Mouse (Mus musculus) olfactory bulb, adult 2 months (tissue): ENCODE data around the gene Fam131b. TPM values are rescaled to one million over a fixed set of nuclear protein-coding genes. Genes with fewer than 3 reads are reported as not detected.

Experiments used
- H3K27ac ChIP-seq: fragments of 200-500 bp; 2 replicates; pipeline ENCODE4 v1.5.1; 2012; ENCODE audit warnings: low read depth, low read length; ENCODE audit not compliant: insufficient read depth
- H3K4me1 ChIP-seq: fragments of 200-500 bp; 2 replicates; pipeline ENCODE4 v1.6.1; 2012; ENCODE audit warnings: low read length; ENCODE audit not compliant: control insufficient read depth, insufficient read depth
- H3K4me3 ChIP-seq: fragments of 200-500 bp; 2 replicates; pipeline ENCODE4 v1.5.1; 2012; ENCODE audit warnings: mild to moderate bottlenecking, low read depth, low read length, moderate library complexity; ENCODE audit not compliant: insufficient read depth
- CTCF ChIP-seq: fragments of 200-500 bp; IDR thresholded peaks from 2 replicates; pipeline ENCODE4 v1.5.1; 2012; ENCODE audit warnings: low read depth, mild to moderate bottlenecking, low read length, moderate library complexity; ENCODE audit not compliant: insufficient read depth
- POLR2A ChIP-seq: fragments of 200-500 bp; IDR thresholded peaks from 2 replicates; pipeline ENCODE4 v1.6.1; 2012; ENCODE audit warnings: mild to moderate bottlenecking, low read depth, low read length, moderate library complexity; ENCODE audit not compliant: insufficient read depth
- WGBS: fragments of 180-500 bp; shearing (Covaris S2); methylation state at CpG from one replicate; pipeline ENCODE4 v1.1.7; 2018; 5-methylcytosine and 5-hydroxymethylcytosine counted together
- polyA plus RNA-seq: library from polyadenylated mRNA; stranded (reverse); fragments of >200 nt; gene quantifications from 2 replicates; pipeline ENCODE4 v1.2.4, GENCODE M21; 2012; ENCODE audit warnings: low replicate concordance; ENCODE audit not compliant: missing spikeins, insufficient read depth, insufficient read length

The Fam131b gene
- polyA plus RNA-seq, 1 experiment, result not detected

- H3K4me1 ChIP-seq, result peaks cover 12% of the 10 kb centered on the region
- H3K4me3 ChIP-seq, result peak overlapping the region; percentile 85
- under 1% methylated on average over 27 of the region's 28 CpGs for WGBS
- peak overlapping the region; percentile 96 for H3K27ac ChIP-seq
- TF ChIP-seq POLR2A, result 0 out of 2 replicates have a peak, but pooled peaks have one; percentile 43
- no peak for TF ChIP-seq CTCF
Measured at GRCm38 (mm10) chr6:42323371-42324066, 924 bp downstream of the Fam131b start.

GRCm38 (mm10) chr6:42318293-42318692 is 6.2 kb downstream of the Fam131b start:
- TF ChIP-seq POLR2A, result no peak
- TF ChIP-seq CTCF, result no peak
- H3K4me1 ChIP-seq, result peaks cover 24% of the 10 kb centered on the region
- WGBS, result 76% methylated on average over 4 of the region's 4 CpGs
- H3K27ac ChIP-seq, result no peak overlapping the region
- no peak overlapping the region for H3K4me3 ChIP-seq

GRCm38 (mm10) chr6:42310427-42311053 is 13.9 kb downstream of the Fam131b start:
- TF ChIP-seq POLR2A (no peak), CTCF (no peak)
- 95% methylated on average over 2 of the region's 2 CpGs for WGBS
- no peak overlapping the region for H3K4me3 ChIP-seq
- no peaks in the 10 kb centered on the region for H3K4me1 ChIP-seq
- H3K27ac ChIP-seq, result no peak overlapping the region

GRCm38 (mm10) chr6:42309816-42310378 is 14.5 kb downstream of the Fam131b start:
- Histone ChIP-seq H3K27ac (no peak overlapping the region), H3K4me1 (no peaks in the 10 kb centered on the region), H3K4me3 (no peak overlapping the region)
- WGBS, result 54% methylated on average over 8 of the region's 8 CpGs
- TF ChIP-seq CTCF, result no peak
- no peak for TF ChIP-seq POLR2A

- TF ChIP-seq POLR2A (no peak), CTCF (no peak)
Measured at GRCm38 (mm10) chr6:42299362-42299761, 25.1 kb downstream of the Fam131b start.

GRCm38 (mm10) chr6:42295549-42296094 is 28.8 kb downstream of the Fam131b start:
- Histone ChIP-seq H3K4me3 (no peak overlapping the region), H3K4me1 (peaks cover 4% of the 10 kb centered on the region; the same call in 1 of the 2 replicates), H3K27ac (no peak overlapping the region)
- no peak for TF ChIP-seq POLR2A
- no peak for TF ChIP-seq CTCF
- WGBS, result 56% methylated on average over 3 of the region's 3 CpGs

More at GRCm38 (mm10) chr6:42299362-42299761, 25.1 kb downstream of the Fam131b start:
- Histone ChIP-seq H3K4me1 (peaks cover 4% of the 10 kb centered on the region; the same call in 1 of the 2 replicates), H3K4me3 (no peak overlapping the region), H3K27ac (no peak overlapping the region)
- 48% methylated on average over 5 of the region's 5 CpGs for WGBS

- 92% methylated on average over 6 of the region's 6 CpGs for WGBS
- H3K4me3 ChIP-seq, result no peak overlapping the region
- no peaks in the 10 kb centered on the region for H3K4me1 ChIP-seq
- H3K27ac ChIP-seq, result no peak overlapping the region
- no peak for TF ChIP-seq CTCF
Measured at GRCm38 (mm10) chr6:42293327-42293726, 31.1 kb downstream of the Fam131b start.

- Histone ChIP-seq H3K27ac (no peak overlapping the region), H3K4me3 (no peak overlapping the region), H3K4me1 (peaks cover 4% of the 10 kb centered on the region; the same call in 1 of the 2 replicates)
- TF ChIP-seq CTCF, result no peak
Measured at GRCm38 (mm10) chr6:42287562-42287961, 36.9 kb downstream of the Fam131b start.

GRCm38 (mm10) chr6:42286448-42286847 is 38.0 kb downstream of the Fam131b start, which contains the start of gene Clcn1:
Clcn1 (plus strand) TSS chr6:42286685.
- H3K4me1 ChIP-seq, result peaks cover 4% of the 10 kb centered on the region; the same call in 1 of the 2 replicates
- no peak within 1 kb of the TSS for H3K4me3 ChIP-seq
- H3K27ac ChIP-seq, result no peak within 1 kb of the TSS
- no peak for TF ChIP-seq CTCF
- TF ChIP-seq POLR2A, result no peak
- 74% methylated on average over 5 of the region's 5 CpGs for WGBS
